Mouse (Mus musculus) A20 (cell line): ENCODE data around the gene Ezr.
"Not testable (repeated sequence)": the region's sequence is repeated elsewhere in the genome, so short reads cannot be mapped to it uniquely, and the experiment has no call there.

Source experiments
- DNase-seq: peaks from one replicate; pipeline ENCODE4 v3.0.0-alpha.2; 2011; ENCODE audit warnings: low read depth, low spot score

Gene Ezr

DNA sequence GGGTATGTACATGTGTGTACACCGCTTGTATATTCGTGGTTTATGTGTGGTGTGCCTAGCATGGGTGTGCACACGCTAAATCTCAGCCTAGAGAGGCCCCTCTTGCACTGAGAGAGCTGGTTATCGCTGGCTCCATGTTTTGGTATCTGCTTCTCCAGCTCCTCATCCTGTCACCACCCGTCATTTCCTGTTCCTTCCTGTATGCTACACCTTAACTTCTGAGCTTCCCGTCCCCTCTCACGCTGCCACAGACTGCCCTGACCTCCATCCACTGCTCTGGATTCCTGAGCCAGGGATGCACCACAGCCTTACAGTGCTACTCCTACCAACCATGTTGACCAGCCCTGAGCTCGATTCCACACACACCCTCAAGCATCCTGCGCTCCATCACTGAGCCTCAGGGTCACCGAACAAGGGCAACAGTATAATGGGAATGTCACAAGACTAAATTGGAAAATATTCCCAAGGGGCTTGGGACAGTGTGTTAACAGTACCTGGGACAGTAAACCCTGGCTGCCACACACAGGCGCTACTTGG lies 39.5 kb downstream of the Ezr start:
- DNase-seq = no peak

DNA sequence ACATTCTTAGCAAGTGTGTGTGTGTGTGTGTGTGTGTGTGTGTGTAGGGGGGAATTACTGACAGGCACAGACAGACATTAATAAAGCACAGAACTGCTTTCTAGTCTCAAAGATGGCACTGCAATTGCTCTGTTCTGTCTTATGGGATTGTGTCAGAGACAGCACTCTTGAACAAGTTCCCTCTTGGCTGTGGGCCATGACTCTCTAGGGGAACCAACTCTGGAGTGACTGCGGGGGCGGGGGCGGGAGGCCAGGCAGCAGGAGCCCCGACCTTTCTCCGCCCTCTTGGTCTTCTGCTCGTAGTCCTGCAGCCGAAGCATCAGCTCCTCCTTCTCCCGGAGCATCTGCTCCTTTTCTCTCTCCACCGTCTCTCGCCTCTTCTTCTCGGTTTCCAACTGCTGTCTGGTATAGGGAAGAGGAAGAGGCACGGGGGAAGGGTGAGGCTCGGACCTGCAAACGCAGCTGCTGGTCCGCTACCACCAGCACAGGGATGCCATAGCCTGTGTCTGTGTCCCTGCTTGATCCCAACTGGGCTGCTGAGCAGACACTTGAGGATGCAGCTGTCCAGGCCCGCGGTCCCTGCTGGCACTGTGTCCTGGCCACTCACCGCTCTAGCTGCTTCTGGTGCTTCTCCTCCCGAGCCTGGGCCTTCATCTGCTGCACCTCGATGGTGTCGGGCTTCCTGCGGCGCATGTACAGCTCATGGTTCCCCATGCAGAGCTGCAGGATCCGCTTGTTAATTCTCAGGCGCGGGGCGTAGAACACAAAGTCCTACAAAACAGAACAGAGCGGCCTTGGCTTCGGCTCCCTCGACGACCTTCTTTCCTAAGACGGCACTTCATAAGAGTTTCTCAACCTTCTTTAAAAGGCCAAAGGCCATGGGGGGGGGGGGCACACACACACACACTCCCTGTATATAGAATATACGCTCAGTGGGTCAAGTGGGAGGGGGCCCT lies 40.2 kb downstream of the Ezr start:
- DNase-seq = no peak

DNA sequence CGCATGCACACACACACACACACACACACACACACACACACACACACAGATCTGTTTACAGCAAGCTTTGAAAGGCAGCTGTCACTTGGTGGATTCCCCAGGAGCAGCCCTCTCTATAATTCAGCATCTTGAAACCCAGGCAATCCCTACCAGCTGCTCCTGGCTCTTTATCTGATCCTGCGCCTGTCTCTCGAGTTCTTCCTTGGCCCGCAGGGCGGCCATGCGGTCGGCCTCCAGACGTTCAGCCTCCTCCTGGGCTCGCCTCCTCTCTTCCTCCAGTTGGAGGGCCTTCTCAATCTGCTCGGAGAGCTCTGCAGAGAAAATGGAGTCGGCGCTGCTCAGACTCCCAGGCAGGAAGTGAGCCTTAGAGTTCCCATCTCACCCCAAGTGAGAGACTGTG lies 41.3 kb downstream of the Ezr start:
- no peak for DNase-seq

DNA sequence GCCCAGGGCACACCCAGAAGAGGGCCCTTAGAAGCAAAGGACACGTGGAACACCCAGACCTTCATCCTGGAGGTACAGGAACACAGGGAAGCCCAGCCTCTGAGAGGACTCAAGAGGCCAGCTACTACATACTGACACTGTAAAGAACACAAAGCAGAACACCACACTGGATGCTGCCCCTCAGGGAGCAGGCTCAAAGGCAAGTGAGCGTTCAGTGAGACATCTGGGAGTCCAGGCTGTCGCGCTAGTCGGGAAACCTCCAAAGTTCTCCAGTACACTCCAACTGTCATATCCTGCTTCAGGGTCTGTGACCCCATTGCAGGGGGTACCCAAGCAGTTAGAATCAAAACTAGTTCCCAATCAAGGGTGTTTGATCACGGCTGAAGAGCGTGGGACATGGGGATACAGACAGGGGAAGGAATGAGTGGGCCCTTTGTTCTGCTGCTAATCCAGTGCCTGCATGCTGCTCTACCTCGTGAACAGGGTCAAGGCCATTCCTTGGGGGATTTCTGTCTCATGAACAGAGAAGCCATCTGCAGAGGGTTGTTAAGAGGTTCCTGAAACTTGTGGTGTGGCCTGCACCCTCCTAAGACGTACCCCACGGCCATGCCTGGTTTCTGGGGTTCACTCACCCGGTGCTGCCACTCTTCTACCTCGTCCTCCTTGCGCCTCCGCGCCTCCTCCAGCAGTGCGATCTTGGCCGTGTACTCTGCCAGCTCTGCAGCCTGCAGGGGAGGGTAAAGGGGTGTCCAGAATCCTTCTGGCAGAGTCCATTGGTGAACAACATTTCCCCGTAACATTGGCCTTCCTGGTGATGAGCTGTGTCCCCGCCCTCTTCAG lies 42.0 kb downstream of the Ezr start:
- DNase-seq = no peak

DNA sequence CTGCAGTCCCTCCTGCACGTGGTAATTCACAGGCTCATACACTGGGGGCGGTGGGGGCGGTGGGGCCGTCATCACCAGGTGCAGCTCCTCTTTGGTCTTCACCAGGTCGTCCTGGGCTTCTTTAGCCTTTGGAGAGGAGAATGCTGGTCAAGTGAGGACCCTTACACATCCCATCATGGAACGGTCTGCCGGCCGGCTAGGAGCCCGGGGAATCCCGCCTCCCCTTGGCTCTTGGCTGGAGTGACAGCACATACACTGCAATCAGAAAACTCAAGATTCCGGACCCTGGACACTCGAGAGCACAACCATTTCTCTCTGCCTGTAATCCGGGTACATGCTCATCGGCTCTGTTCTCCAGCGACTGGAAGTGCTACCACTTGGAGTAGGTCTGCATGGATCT lies 42.8 kb downstream of the Ezr start:
- DNase-seq = no peak

DNA sequence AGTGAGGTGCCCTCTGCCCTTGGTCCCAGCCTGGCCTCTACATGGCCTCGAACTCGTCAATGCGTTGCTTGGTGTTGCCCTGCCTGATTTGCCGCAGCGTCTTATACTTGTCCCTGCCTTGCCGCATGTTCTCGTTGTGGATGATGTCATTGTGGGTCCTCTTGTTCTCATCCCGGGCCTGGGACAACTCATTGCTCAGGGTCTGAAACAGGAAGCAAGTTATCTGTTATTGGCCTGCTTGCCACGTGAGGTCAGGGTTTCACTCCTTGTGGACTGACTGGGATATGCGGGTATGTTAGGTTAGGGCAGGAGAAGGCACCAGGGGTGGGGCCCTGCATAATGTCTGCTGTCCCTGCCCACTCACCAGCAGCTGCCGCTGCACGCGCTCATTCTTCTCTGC lies 43.3 kb downstream of the Ezr start:
- no peak for DNase-seq

DNA sequence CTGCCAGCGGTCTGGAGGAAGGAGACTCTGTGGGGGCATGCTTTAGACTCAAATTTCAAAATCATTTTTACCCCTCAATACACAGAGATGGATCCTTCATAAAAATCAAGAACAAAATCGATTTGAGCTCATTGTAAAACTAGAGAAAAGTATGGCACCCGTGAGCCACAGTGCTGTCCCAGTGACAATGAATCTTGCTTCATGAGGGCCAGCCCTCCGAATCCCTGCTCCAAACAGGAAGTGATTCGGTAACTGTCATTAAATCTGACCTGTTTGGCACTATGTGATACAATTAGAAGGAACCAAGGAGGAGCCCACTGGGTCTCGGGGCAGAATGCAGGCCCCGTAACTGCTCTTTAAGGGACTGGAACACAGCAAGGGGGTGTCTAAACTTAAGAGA lies 43.7 kb downstream of the Ezr start:
- no peak for DNase-seq

DNA sequence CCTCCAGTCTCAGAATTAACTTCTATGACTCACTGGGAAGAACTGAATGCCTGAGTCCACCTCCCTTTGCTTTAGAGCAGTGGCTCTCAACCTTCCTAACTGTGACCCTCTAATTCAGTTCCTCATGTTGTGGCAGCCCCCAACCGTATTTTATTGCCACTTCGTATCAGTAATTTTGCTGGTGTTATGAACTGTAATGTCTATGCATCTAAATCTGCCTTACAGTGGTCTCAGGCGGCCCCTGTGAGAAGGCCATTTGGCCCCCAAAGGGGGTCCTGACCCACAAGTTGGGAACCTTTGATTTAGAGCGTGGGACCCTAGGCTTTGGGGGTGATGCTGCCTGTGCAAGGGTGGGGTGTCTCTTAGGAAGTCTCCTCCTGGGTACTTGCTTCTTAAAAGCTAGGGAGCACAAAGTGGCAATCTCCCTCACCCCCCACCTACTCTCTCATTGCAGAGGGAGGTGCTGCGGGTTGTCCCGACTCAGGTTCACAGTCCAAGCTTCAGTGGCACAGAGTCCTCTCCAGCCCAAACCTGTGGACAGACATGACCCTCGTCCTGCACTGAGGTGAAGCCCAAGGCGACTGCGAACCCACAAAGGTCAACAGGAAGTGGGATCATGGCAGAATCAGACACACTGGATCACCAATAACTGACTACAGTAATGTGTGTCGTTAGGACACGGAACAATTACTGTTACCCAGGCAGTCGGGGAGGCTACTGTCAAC lies 45.1 kb downstream of the Ezr start:
- no peak for DNase-seq

DNA sequence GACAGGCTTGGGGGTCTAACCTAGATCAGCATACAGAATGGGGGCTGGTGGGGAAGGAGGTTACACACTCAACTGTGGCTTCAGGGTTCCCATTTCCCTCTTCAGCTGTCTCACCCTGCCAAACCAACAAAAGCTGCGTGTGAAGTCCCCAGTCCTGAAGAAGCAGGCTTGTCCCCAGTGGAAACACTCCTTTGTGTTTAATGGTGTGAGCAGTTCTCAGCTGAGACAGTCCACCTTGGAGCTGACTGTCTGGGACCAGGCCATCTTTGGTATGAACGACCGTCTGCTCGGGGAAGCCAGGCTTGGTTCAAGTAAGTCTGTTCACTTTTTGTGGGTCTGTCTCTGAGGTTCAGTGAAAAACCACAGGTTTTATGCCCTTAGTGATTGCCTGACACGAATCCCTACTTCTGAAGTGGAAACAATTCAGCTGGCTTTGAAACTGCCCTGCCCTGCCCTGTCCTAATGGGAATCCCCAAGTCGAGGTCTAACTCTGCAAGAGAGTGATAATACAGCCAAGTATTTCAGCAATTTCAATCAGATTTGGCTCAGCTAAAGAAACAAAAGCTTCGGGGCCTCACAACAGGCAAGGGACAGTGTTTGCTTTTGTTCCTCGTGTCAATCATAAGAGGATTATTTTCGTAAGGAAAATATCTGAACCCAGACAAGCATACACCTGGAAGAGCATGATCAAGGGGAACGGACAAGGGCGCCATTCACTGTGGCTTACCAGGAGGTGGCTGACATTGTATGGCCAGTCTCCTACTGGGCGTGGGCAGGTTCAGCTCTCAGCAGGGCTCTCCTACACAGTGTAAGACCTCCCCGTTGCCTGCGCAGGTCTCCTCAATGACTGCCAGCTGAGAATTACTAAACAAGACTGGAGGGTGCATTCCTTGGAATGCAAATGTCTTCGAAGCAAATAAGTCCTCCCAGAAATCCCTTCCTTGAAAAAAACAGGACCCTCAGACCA lies 46.0 kb downstream of the Ezr start:
- no peak for DNase-seq

DNA sequence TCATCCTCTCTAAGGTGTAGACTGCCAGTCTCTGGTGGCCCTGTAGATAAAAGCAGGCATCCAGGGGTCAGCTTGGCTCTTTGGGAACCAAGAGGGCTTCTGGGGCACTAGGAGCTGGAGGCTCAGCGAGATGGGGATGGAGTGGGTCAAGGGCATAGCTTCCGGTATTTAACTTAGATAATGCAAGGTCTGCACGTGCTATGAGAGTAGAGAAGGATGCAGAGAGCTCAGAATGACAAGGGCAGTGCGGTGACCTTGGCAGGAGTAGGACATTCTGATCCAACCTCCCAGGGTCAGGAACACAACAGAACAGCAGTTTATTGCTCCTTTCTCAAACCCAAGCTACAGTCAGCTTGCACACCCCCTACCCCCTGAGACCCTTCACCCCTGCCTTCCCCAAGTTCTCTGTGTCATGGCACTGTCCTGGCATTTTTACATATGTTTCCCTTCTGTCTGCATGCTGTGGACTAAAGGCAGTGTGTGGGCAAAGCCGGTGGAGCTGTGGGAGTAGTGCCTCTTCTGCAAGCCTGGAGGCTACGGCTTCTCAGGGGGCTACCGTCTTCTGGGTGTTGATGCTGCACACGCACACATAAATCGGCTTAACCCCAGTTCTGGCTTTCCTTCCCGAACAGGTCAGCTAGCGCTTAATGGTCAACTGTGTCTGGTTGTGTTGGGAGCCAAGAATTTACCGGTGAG lies 47.7 kb downstream of the Ezr start:
- DNase-seq = no peak

DNA sequence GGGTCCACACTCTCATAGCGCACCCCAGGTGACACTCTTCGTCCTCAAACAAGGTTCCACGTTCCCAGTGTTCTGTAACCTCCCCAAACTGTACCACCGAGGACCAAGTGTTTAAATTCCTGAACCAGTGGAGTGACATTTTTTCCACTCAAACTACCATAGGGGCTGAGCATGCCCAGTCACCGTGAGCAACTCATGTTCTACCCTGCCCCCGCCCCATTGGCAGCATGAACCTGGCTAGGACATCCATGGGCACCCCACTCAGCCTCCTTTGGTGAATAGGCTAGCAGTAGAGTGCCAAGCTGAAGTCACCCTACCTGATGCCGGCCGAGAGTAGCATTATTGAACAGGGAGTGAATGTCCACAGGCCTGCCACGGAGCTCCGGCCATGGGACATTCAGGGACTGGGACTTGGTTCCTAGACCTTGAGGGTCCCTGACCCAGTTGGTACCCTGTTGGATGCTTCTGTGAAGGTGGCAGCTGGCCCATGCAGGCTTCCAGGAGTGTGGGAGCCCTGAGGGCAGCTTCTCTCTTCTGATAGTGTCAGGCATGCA lies 49.2 kb downstream of the Ezr start:
- no peak for DNase-seq

DNA sequence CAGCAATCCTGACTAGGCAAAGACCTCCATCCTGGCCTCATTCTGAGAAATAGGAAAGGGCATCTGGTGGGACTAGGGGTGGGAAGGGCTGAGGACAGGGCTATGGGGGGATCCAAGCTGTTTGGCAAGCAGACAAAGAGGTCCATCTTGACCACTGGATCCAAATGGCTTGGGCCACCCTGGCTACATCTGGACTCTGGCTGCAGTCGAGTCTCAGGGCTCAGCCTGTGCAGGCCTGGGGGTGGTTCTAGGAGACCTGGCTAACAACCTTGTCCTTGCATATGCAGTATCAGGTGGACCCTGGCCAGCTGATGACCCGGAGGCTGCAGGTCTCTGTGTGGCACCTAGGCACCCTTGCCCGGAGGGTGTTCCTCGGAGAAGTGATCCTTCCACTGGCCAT lies 49.9 kb downstream of the Ezr start:
- no peak for DNase-seq

DNA sequence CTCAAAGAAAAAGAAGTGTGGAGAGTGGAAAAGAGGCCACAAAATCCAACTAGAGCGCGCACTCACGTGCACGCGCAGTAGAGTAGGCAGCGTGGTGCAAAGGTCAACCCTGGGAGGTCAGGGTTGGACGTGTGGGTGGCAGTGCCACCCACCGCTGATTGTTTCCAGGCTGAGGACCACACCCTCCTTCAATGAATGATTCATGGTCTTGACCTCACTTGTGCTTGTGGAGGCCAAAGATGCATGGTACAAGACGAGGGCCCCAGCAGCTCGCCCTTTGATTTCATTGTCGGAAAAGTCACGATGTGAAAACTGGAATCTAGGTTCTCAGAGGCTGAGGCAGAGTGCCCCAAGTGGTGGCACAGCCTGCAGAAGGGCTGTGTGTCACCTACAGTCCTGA lies 51.0 kb downstream of the Ezr start:
- DNase-seq = no peak

DNA sequence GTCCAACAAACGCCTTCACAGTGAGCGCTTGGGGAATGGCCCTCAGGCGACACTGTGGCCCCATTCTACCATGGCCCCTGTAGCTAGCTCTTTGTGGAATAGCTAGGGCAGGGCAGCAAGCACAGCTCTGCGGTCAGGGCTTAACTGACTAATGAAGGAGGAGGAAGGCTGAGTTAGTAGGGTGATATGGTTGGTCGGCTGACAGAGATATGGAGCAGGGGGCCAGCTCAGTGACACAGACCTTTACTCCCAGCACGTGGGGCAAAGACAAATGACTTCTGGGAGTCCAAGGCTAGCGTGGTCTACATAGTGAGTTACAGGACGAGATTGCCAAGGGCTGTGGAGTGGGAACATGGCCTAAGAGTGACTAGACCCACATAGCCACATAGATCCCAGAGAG lies 51.5 kb downstream of the Ezr start:
- DNase-seq = no peak

DNA sequence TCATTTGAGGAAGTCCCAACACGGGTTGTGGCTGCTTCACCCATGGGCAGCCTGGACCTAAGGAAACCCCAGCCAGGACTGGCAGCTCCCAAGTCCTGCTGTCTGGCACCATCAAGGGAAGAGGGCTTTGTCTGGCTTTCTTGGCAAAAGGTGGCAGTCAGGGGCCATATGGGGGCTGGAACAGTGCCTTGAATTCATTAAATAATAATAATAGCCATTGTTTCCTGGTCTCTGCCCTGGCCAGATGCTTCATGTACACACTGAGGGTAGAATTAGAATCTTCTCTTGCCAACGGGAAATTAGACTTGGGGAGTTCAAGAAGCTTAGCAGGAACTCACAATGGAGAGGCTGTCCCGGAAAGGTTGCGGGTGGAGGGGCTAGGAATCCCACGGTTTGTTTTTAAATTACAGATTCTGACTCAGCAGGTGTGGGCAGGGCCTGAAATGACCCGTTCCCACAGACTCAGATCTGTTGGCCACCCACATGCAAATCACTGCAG lies 53.3 kb downstream of the Ezr start:
- no peak for DNase-seq

DNA sequence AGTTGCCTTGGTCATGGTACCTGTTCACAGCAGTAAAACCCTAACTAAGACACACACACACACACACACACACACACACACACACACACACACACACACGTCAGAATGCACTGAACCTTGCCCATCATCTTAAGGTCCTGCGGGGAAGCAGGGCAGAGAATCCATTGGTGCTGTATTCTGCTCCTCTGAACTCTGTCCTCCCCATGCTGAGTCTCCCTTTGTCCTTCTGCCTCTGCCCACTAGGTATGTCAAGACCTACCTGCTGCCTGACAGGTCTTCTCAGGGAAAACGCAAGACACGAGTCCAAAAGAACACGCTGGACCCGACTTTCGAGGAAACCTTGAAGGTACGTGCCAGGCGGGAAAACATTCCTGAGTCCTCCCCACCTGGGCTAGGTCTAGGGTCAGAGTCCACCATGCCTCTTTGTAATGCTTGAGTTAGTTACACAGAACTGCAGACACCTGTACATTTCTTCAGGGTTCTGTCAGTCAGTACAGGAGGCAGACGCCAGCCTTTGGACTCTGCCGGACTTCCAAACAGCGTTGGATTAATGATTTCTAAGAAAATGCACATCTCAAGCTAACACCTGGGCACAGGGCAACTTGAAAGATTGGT lies 54.5 kb downstream of the Ezr start:
- DNase-seq = no peak

DNA sequence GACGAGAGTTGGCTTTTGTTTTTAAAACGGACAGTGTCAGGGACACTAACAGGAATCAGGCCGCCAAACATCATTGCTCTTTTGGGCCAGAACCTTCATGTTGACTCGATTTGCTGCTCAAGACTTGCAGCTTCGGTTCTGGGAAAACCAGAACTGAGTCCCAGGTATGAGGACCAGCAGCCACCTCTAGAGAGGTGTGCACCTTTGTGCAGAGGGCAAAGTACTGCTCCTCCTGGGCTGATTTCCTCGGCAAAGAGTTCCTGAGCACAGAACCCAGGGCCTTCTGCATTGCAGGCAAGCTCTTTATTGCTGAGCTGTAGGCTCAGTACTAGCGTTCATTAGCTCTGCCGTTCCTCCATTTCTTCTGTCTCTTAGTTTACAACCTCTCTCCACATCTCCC lies 68.6 kb downstream of the Ezr start:
- not testable (repeated sequence) for DNase-seq

DNA sequence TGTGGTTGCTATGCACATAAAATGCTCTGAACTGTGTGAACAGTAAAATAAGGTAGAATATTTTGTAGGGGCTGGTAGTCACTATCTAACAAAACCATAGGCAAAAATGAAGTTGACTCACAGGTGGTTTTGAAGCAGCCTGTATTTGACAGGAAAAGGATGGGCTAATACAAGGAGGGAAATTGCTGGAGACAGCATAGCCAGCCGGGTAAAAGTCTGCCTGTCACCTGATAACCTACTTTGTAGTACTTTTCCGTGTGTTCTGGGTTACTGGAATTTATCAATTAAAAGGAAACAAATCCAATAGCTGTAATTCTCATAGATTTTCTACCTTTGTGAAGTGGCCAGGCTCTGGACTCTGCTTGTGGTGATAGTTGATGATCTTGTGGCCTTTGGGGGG lies 69.1 kb downstream of the Ezr start:
- not testable (repeated sequence) for DNase-seq

DNA sequence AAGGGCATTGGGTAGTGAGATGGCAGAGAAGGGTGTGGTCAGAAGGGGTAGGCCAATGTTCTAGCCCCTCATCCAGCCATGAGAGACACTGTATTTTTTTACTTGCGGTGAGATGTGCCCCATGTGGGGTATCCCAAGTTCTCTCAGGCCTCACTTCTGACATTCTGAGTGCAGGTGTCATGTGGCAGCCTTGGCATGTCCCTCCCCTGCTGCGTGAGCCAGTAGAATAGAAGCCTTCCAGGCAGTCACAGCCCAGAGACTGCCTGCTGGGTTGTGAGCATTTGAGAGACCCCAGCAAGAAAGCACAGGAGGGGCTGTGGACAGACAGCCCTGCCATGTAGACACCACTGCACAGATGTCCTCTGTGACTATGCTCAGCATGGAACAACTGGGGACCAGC lies 74.4 kb downstream of the Ezr start:
- peak; percentile 54 for DNase-seq
